Mouse (Mus musculus) small intestine, adult 2 months (tissue): ENCODE measurements at regions not wholly inside any gene's neighbourhood (a gene's known extent, or its start where the extent isn't known, plus 50 kb on each side); places are given as distances from the start of the nearest gene placed in this dataset.

Source experiments
- CTCF ChIP-seq: fragments of 200-500 bp; IDR thresholded peaks from 2 replicates; pipeline ENCODE4 v1.5.1; 2012; ENCODE audit warnings: low read depth, mild to moderate bottlenecking, control low read depth, inconsistent platforms, low read length, moderate library complexity, mixed read lengths; ENCODE audit not compliant: insufficient replicate concordance, insufficient read length; ENCODE audit errors: extremely low read depth
- POLR2A ChIP-seq: fragments of 200-500 bp; IDR thresholded peaks from 2 replicates; pipeline ENCODE4 v1.6.1; 2012; ENCODE audit warnings: low read depth, mild to moderate bottlenecking, control low read depth, inconsistent platforms, low read length, moderate library complexity

DNA sequence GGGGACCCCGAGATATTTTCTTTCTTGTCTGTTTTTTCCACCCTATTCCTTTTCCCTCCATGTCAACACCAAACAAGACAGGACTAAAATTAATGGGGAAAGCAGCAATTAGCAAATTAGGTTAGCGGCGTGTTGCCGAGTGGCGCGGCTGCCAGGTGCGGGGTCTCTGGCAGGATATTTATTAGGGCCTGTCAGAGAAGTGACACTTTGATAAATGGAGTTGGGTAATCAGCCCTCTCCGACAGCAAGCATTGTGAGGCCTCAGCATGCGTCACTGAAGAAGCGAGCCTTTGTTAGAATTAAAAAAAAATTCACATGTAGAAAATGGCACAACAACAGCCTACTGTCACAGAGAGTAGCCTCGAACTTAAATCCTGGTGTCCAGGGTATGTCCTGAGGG lies 162.3 kb downstream of the Dhx35 start:
- TF ChIP-seq CTCF, result no peak
- no peak for TF ChIP-seq POLR2A
